Mouse (Mus musculus) heart, embryonic 13.5 days (tissue): ENCODE results near the gene Gm26620. TPM values are rescaled to one million over a fixed set of nuclear protein-coding genes. Genes with fewer than 3 reads are reported as not detected.
A peak's percentile ranks its signal among the peaks of the same experiment; 100 is the strongest.

Experiments used
- ATAC-seq: fragments of 200-750 bp; cut with Nextera tagmentation; 2 replicates; pipeline ENCODE4 v1.8.0; 2017; ENCODE audit warnings: moderate TSS enrichment; ENCODE audit not compliant: insufficient number of reproducible peaks, low FRiP score, low TSS enrichment; ENCODE audit errors: extremely low read depth
- H3K27ac ChIP-seq: fragments of 300-500 bp; sonication (generic); replicated peaks from 2 replicates; pipeline ENCODE4 v1.5.1; 2015; ENCODE audit warnings: moderate library complexity, mild to moderate bottlenecking, inconsistent platforms
- H3K27me3 ChIP-seq: fragments of 300-500 bp; sonication (generic); replicated peaks from 2 replicates; pipeline ENCODE4 v1.6.1; 2015; ENCODE audit warnings: mild to moderate bottlenecking, inconsistent platforms
- H3K36me3 ChIP-seq: fragments of 300-500 bp; sonication (generic); 2 replicates; pipeline ENCODE4 v1.6.1; 2015; ENCODE audit warnings: mild to moderate bottlenecking, inconsistent platforms
- H3K4me1 ChIP-seq: fragments of 300-500 bp; sonication (generic); 2 replicates; pipeline ENCODE4 v1.6.1; 2015; ENCODE audit warnings: inconsistent platforms
- H3K4me2 ChIP-seq: fragments of 300-500 bp; sonication (generic); 2 replicates; pipeline ENCODE4 v1.6.1; 2015; ENCODE audit warnings: inconsistent platforms, mild to moderate bottlenecking, moderate library complexity
- H3K4me3 ChIP-seq: fragments of 300-500 bp; sonication (generic); 2 replicates; pipeline ENCODE4 v1.5.1; 2015; ENCODE audit warnings: moderate library complexity, mild to moderate bottlenecking, inconsistent platforms
- H3K9ac ChIP-seq: fragments of 300-500 bp; sonication (generic); 2 replicates; pipeline ENCODE4 v1.6.1; 2015; ENCODE audit warnings: inconsistent platforms, mild to moderate bottlenecking, moderate library complexity
- H3K9me3 ChIP-seq: fragments of 300-500 bp; sonication (generic); 2 replicates; pipeline ENCODE4 v1.6.1; 2016; ENCODE audit warnings: inconsistent platforms
- WGBS: fragments of 180-500 bp; shearing (Covaris S2); methylation state at CpG from one replicate; pipeline ENCODE4 v1.1.7; 2015; ENCODE audit warnings: mixed read lengths; 5-methylcytosine and 5-hydroxymethylcytosine counted together
- polyA plus RNA-seq: library from polyadenylated mRNA; unstranded; fragments of >200 nt; fragmentation: Nextera tagmentation; extraction: Ambion mirVana; gene quantifications from 2 replicates; pipeline ENCODE4 v1.2.1, GENCODE M21; 2015

The Gm26620 gene
- polyA plus RNA-seq, 1 experiment from 2014 or later: 0.76 TPM

DNA sequence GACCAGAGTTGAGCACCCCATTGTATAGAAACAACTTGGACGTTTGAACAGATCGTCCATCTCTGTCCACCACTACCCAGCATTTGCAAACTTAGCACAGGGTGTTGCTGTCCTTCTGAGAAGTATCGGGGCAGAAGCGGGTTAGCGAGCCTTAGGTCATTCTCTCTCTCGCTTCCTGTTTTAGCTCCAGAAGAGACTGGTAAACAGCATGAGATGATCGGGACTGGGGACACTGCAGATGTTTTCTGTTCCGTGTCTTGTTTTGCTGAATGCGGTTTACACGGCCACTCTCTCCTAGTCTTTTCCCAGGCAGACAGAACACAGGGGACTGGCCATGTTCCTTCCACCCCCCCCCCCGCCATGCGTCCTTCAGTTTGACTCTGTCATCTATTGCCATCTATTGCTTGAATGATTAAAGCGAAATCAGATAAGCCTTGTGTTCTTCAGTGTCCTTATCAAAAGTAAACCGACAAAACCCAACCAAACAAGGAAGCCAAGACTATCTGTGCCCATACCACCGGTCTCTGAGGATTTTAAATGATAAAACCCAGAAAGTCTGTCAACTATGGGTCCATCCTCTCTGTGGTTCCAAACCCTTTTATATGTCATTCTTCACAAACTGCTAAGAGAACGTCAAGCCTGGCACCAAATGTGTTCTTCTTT lies 13.7 kb downstream of the Gm26620 start:
- Histone ChIP-seq H3K9me3 (no peaks in the 10 kb centered on the region), H3K27me3 (peaks cover 53% of the 10 kb centered on the region), H3K4me2 (no peak overlapping the region), H3K4me1 (peaks cover 3% of the 10 kb centered on the region), H3K4me3 (no peak overlapping the region), H3K9ac (no peak overlapping the region), H3K27ac (no peak overlapping the region), H3K36me3 (no peaks in the 10 kb centered on the region)
- WGBS: 59% methylated on average over 16 of the region's 16 CpGs
- ATAC-seq: no peak

DNA sequence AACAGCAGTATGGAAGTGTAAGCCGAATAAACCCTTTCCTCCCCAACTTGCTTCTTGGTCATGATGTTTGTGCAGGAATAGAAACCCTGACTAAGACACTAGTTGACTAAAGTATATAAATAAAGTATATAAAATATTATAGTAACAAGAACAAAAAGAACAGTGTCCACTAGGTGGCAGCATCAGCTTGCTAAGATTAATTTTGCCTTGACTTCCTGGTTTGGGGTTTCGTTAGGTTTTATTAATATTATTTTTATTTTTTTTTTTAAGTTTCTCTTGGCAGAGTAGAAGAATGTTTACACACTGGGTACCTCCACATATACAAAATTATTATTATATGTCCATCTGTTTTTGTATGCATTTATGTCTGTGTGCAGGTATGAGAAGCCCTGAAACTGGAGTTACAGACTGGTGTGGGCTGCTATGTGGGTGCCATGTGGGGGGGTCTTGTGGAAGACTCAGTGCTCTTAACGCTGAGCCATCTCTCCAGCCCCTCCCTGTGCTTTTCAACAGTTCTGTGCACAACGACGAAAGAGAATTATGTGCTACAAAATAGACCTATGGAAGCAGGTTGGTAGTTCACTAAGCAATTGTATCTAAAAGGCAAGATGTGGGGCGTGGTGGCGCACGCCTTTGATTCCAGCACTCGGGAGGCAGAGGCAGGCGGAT lies 16.1 kb downstream of the Gm26620 start:
- WGBS: 26% methylated on average over 10 of the region's 10 CpGs
- Histone ChIP-seq H3K27me3 (peaks cover 67% of the 10 kb centered on the region), H3K4me1 (peaks cover 3% of the 10 kb centered on the region), H3K4me3 (0 out of 2 replicates have a peak overlapping the region, but pooled peaks have one; percentile 17), H3K4me2 (peak overlapping the region; percentile 56), H3K9me3 (no peaks in the 10 kb centered on the region), H3K36me3 (no peaks in the 10 kb centered on the region), H3K9ac (0 out of 2 replicates have a peak overlapping the region, but pooled peaks have one; percentile 44), H3K27ac (no peak overlapping the region)
- no peak for ATAC-seq

DNA sequence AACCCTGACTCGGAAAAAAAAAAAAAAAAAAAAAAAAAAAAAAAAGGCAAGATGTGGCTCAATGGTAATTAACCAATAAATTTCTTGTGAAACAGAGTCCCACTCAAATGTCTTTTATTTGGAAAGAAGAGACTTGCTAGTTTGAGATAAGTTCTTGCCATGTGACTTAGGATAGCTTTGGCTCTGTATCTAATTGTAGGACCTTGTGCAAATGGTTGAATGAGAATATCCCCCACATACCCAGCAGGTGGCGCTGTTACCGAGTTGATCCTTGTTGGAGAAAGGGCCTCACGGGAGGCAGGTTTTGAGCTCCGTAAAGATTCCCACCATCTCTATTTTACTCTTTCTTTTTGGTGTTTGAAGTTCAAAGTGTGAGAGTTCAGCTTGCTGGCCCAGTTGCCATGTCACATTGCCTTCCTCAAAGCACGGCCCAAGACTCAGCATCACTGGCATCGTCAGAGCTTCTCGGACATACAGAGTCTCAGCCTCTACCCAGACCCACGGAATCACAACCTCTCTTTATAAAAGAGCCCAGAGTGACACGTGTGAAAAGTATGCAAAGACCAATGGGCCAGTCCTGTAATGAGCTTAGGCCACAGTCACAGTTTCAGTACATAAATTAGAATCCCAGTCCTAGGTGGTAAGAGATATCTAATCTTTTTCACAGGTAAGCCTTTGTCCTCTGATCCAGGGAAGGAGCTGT lies 16.8 kb downstream of the Gm26620 start:
- H3K27me3 ChIP-seq: peaks cover 74% of the 10 kb centered on the region
- ATAC-seq: no peak
- no peaks in the 10 kb centered on the region for H3K36me3 ChIP-seq
- H3K4me1 ChIP-seq: peaks cover 3% of the 10 kb centered on the region
- H3K4me2 ChIP-seq: peak overlapping the region; percentile 56
- H3K4me3 ChIP-seq: peak overlapping the region; percentile 17; the same call in 1 of the 2 replicates
- no peaks in the 10 kb centered on the region for H3K9me3 ChIP-seq
- no peak overlapping the region for H3K27ac ChIP-seq
- H3K9ac ChIP-seq: no peak overlapping the region
- WGBS: 33% methylated on average over 10 of the region's 10 CpGs

DNA sequence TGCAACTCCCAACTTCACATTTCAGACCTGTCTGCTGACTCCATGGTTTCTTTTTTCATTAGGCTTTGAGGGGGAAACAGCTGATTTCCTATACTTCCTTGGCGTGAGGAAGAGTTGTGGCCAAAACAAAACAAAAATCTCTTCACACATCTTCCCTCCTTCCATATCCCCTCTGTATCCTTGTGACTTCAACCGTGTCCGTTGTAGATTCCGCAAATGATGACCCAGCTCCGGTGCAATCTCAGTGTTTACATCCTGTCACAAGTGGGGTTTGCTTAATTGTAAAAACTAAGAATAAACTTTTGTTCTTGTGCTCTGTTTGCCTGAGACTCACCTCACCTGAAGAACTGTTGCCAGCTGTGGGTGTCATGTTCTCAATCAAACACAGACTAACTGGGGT lies 18.6 kb downstream of the Gm26620 start:
- ATAC-seq: no peak
- H3K9me3 ChIP-seq: no peaks in the 10 kb centered on the region
- H3K36me3 ChIP-seq: no peaks in the 10 kb centered on the region
- no peak overlapping the region for H3K4me3 ChIP-seq
- H3K4me1 ChIP-seq: peaks cover 17% of the 10 kb centered on the region
- no peak overlapping the region for H3K9ac ChIP-seq
- H3K4me2 ChIP-seq: no peak overlapping the region
- H3K27ac ChIP-seq: no peak overlapping the region
- peaks cover 81% of the 10 kb centered on the region for H3K27me3 ChIP-seq
- WGBS: 46% methylated on average over 5 of the region's 5 CpGs

DNA sequence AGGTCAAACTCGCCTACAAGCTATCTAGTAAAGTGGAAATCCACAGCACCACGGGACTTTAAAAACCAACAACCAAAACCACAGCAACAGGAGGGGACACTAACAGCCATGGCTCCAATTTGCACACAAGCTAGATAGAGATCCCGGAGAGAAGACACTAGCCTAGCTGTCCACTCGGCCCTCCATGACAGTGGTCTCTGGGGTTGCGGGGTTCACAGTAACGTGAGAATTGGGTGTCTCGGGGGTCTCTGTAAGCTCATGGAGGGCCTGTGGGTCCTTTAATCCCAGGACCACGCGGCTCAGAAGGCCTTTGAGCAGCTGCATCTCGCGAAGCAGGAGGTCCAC lies 22.2 kb downstream of the Gm26620 start:
- H3K9ac ChIP-seq: peak overlapping the region; percentile 75
- ATAC-seq: no peak

DNA sequence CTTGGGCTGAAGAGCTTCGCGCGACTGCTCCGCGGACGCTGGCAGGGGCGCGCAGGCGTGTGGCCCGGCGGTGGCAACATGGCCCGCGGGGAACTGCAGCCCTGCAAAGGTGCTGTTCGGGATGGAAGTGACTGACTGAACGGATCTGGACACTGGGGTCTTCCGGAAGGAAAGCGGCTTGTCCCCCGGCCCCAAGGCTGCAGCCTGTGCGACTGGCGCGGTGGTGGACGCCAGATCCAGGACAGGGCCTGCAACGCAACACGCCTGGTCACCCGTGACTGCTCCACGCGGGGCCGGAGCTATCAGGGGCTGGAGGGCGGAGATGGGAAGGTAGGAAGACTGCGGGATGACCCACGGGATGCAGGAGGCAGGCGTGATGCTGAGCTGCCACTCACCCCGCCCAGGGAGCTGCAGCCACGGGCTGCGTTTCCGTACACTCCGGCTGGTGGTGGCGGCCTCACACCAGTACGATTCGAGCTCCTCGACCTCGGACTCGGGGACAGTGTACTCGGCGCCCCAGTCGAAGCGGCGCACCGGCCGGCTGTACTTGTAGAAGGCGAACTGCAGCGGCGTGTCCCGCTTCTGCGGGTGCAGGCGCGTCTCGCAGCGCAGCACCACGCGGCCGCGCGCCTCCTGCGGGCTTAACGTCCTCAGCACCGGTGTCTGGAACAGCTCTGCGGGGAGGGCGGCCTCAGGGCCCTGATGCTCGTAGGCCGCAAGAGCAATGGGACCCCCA lies 22.8 kb downstream of the Gm26620 start:
- under 1% methylated on average over 71 of the region's 71 CpGs for WGBS
- H3K9me3 ChIP-seq: no peaks in the 10 kb centered on the region
- no peak overlapping the region for H3K27ac ChIP-seq
- ATAC-seq: no peak
- H3K4me1 ChIP-seq: peaks cover 16% of the 10 kb centered on the region
- peaks cover 91% of the 10 kb centered on the region for H3K27me3 ChIP-seq
- H3K36me3 ChIP-seq: no peaks in the 10 kb centered on the region
- H3K4me3 ChIP-seq: peak overlapping the region; percentile 60
- H3K4me2 ChIP-seq: peak overlapping the region; percentile 94
- peak overlapping the region; percentile 75 for H3K9ac ChIP-seq

More for the DNA sequence above, 22.2 kb downstream of the Gm26620 start:
- Histone ChIP-seq H3K4me1 (peaks cover 16% of the 10 kb centered on the region), H3K27ac (no peak overlapping the region), H3K4me3 (peak overlapping the region; percentile 60), H3K4me2 (peak overlapping the region; percentile 94), H3K9me3 (no peaks in the 10 kb centered on the region), H3K27me3 (peaks cover 91% of the 10 kb centered on the region), H3K36me3 (no peaks in the 10 kb centered on the region)
- 23% methylated on average over 11 of the region's 11 CpGs for WGBS

DNA sequence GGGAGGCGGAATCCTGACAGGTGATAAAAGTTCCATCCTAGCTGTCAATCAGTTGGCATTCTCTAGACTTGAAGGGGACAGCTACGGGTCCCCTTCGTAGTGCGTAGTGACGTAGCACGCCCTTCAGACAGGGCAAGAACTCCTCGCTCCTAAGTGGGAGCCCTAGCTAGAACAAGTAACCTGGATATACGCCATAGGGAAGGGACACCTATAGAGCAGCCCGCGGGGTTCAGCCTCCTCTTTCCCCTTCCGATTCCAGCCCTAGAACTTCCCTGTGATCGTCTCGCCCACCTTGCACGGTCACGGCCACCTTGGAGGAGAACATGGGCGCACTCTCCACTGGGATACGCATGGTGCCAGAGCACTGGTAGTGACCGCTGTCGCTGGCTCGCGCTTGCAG lies 23.5 kb downstream of the Gm26620 start:
- H3K9me3 ChIP-seq: no peaks in the 10 kb centered on the region
- no peak overlapping the region for H3K27ac ChIP-seq
- no peak for ATAC-seq
- H3K4me2 ChIP-seq: peak overlapping the region; percentile 94
- H3K9ac ChIP-seq: peak overlapping the region; percentile 75
- WGBS: 3% methylated on average over 21 of the region's 21 CpGs
- H3K4me3 ChIP-seq: peak overlapping the region; percentile 60
- peaks cover 91% of the 10 kb centered on the region for H3K27me3 ChIP-seq
- H3K36me3 ChIP-seq: no peaks in the 10 kb centered on the region
- peaks cover 16% of the 10 kb centered on the region for H3K4me1 ChIP-seq

DNA sequence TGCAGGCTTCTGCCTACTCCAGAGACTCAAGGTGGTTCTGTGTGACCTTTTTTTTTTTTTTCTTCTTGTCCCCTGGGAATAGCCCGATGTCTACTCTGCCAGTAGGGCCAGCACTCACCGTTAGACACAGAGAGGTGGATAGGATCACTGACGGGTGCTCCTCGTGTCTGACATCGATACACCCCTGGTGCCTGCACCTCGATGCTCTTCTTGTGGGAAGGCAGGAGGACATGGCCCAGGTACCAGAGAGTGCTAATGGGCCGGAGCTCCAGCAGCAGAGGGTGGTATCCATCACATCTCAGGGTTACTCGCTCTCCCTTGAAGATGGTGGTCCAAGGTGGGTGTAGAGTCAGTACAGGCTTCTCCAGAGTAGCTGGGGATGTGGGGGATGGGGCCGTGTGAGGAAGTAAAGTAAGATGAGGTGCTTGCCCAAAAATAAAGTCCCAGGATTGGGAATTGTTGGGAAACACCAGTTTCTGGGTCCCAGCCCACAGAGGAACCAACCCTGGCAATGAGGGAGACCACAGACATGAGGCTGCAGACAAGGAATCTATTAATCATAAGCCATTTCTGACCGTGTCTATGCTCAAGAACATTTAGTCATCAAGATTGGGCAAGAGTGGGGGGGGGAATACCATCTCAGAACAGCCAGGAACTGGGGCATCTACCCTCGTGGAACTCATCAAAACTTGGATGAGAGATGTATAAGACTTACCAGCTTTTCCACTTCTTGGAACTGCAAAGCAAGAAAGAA lies 27.2 kb downstream of the Gm26620 start:
- Histone ChIP-seq H3K27ac (no peak overlapping the region), H3K4me2 (no peak overlapping the region), H3K4me1 (peaks cover 32% of the 10 kb centered on the region), H3K9ac (no peak overlapping the region), H3K9me3 (peaks cover 3% of the 10 kb centered on the region; the same call in 1 of the 2 replicates), H3K4me3 (no peak overlapping the region), H3K36me3 (no peaks in the 10 kb centered on the region), H3K27me3 (peaks cover 66% of the 10 kb centered on the region)
- WGBS: 76% methylated on average over 11 of the region's 11 CpGs
- ATAC-seq: no peak

DNA sequence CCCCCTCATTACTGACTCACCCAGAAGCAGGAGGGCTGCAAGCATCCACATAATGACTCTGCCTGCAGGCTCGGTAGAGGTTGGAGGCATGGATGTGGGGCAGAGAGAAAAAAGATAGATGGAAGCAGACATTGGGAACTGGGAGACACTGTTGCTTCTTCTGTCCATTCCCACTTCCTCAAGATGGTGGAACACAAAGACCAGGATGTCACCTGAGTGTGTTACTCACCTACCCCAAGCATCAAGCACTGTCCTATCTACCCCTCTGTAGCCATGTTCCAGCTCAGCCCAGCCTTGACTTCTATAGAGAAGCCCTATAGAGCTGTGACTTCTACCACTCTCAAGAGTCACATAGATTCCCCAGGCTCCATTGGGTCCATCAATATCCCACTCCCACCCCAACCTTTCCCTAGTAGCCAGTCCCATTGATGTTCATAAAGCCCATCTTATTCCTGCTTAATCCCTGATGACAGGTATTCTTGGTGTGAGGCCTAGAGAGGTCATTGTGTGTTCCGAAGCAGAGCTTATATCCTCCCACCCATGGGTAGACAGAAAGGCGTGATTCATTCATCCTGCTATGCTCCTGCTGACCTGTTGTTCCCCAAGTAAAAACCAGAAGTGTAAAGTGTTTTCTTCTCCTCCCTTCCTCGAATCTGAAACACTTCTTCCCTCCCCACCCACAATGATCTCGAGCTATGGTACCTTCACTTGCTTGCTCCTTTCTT lies 28.2 kb downstream of the Gm26620 start, which contains the start of gene Fcrlb:
Gene Fcrlb, minus strand, starts transcription at position 51 of the 725 bp plus-strand sequence.
- WGBS: 65% methylated on average over 5 of the region's 5 CpGs

DNA sequence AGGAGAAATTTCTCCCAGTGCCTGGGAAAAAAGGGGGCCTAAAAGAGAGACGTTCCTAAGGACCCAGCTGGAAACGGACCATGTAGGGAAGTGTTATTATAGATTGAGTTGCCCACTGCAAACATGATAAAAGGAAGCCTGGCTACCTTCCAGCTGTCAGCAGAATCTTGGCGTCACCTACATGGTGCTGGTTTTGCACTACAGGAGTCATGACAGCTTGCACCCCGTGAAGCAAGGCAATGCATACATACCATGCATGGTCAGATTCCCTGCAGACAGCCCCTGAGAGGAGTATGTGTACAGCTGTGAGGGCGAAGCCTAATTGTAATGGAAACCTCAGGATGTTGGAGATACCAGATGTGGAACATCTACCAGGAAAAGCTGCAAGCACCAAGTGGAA lies 30.8 kb downstream of the Gm26620 start:
- H3K4me2 ChIP-seq: peak overlapping the region; percentile 16
- WGBS: 16% methylated on average over 5 of the region's 5 CpGs
- ATAC-seq: no peak; the same call in 1 of the 2 replicates

More for the DNA sequence above, 28.2 kb downstream of the Gm26620 start, which contains the start of gene Fcrlb:
- peaks cover 57% of the 10 kb centered on the region for H3K27me3 ChIP-seq
- H3K36me3 ChIP-seq: no peaks in the 10 kb centered on the region
- ATAC-seq: no peak
- peaks cover 23% of the 10 kb centered on the region for H3K4me1 ChIP-seq
- H3K9me3 ChIP-seq: peaks cover 3% of the 10 kb centered on the region; the same call in 1 of the 2 replicates
- H3K27ac ChIP-seq: no peak within 1 kb of the TSS
- H3K4me3 ChIP-seq: no peak within 1 kb of the TSS
- no peak within 1 kb of the TSS for H3K9ac ChIP-seq
- H3K4me2 ChIP-seq: no peak within 1 kb of the TSS

More for the DNA sequence above, 30.8 kb downstream of the Gm26620 start:
- Histone ChIP-seq H3K4me3 (no peak overlapping the region), H3K9me3 (peaks cover 3% of the 10 kb centered on the region; the same call in 1 of the 2 replicates), H3K27me3 (peaks cover 31% of the 10 kb centered on the region), H3K36me3 (no peaks in the 10 kb centered on the region), H3K9ac (no peak overlapping the region), H3K27ac (peak overlapping the region; percentile 74), H3K4me1 (peaks cover 16% of the 10 kb centered on the region)
